Mouse (Mus musculus) c-Kit-positive CD71-positive TER-119-negative erythroid progenitor cells, embryonic 14.5 days (primary cell): ENCODE data around the gene Zbtb34.

Experiments
- DNase-seq: peaks from one replicate; pipeline ENCODE4 v3.0.0-alpha.2; 2013; ENCODE audit warnings: low read depth

Gene Zbtb34

GRCm38 (mm10) chr2:33401217-33401616, 29.9 kb downstream of the Zbtb34 start:
- peak; percentile 15 for DNase-seq

GRCm38 (mm10) chr2:33400541-33400940, 30.6 kb downstream of the Zbtb34 start:
- DNase-seq, result no peak

DNA sequence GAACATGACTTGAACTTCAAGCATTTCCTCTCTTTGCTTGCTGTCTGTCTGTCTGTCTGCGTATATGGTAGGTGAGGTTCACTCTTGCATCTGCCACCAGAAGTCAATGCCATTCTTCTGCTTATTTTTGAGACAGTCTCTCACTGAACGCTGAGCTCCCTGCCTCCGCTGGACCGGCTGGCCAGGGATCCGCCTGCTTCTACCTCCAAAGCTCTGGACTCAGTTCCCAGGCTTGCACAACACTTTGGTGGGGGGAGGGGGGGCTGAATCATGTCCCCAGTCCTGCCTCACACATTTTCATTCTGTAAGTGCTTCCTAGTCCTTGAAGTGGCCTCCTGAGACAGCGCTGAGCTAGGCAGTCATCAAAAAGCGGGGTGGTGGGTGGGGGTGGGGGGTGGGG, 32.0 kb downstream of the Zbtb34 start:
- DNase-seq, result no peak

DNA sequence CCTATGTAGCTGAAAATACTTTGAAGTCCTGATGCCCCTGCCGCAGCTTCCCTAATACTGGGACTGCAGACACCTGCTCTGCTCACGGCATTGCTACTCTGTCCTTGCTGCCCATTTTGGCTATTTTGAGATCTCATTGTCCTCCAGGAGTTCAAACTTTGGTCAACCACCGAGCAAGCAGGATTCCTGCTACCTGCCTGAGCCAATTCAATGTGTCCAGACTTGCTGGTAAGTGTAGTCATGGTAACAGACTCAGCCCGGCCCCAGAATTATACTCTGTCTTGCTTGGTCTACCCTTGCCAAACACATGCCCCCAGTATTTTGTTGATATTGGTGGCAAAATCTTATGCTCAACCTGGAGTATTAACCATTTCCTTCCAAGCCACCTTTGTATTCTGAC, 34.1 kb downstream of the Zbtb34 start:
- no peak for DNase-seq

GRCm38 (mm10) chr2:33395053-33395452, 36.1 kb downstream of the Zbtb34 start:
- DNase-seq, result no peak

DNA sequence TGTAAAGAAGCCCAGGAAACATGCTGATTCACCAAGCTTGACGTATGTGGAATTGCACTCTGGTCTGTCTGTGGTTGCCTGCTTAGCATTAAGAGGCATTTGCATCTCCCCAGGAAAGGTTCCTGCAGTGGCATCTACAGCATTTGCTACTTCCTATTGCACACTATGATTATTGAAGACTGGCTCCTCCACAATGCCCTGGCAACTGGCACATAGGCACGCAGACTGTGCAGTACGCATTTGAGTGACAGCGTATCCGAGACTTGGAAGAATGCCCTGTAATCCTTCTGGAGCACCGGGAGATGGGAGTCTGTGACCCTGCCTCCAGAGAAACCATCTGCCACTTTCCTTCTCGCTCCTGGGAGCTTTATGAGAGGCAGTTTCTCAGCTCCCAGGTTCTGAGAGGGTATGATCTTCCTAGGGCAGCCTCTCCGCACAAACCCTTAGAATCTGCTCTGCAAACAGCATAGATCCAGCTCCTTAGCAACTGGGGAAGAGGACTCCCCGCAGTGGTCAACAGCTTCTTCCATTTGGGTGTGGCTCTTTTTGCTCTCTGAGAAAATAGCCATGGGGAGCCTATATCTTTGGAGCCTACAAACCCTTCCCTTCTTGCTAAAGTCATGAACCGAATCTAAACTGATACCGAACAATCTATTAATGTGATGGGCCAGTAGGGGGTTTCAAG, 37.0 kb downstream of the Zbtb34 start:
- no peak for DNase-seq

- no peak for DNase-seq
Observed at GRCm38 (mm10) chr2:33393021-33393420, 38.1 kb downstream of the Zbtb34 start.

DNA sequence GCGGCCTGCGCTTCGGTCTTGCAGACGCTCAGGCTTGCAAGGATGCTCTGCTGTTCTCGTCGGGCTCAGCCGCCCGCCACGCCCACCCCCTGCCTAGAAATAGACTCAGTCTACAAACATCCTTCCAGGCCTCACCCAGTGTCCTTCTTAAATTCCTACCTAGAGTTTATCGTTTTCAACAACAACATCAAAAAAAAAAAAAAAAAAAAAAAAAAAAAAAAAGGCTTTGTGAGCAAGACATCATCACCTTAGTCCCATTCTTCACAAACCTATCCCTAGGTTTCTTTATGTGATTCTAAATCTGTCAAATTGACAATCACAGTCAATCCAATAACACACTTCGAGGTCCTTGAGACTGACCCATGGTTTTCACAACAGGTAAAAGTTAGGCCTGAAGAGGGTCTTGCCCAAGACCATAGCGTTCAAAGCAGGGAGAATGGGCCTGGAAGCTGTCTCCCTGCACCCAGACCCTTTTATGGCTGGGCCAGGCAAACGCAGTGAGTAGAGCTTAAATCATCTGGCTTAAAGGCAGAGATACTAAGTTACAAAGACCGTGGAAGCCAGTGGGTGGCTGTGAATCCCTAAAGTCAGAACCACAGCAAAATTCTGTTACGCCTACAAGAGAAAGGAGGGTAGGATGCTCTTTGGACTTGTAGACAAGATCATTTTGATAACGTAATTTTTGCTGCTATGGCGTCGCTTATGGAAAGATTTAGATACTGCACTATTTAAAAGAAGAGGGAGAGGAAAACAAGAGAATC, 59.3 kb downstream of the Zbtb34 start:
- DNase-seq, result no peak

GRCm38 (mm10) chr2:33370777-33371647, 60.1 kb downstream of the Zbtb34 start, which contains the start of gene Ralgps1:
TSS of gene Ralgps1 (minus strand) at chr2:33371486.
- peak; percentile 87 for DNase-seq

DNA sequence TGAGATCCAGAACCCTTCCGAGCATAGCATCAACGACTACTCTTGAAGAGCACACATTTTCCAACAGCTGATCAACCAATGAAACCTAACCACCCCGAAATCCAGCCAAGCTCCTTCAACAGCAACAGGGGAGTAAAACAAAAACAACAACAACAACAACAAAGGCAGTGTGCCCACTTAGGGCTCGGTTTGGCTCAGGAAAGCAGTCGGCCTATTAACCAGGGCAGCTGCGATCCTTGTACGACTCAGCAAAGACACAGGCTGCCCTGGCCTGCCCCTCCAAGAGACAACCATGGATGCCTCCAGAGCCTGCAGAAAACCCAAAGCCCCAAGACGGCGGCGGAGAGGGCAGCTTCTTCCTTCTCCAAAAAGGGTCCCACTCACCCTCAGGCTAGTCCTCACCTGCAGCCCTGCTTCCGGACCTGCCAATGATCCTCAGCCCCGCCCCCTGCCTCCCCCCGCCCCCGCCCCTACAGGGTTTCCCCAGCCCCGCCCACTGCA, 60.8 kb downstream of the Zbtb34 start:
- no peak for DNase-seq

GRCm38 (mm10) chr2:33369453-33369852, 61.7 kb downstream of the Zbtb34 start:
- no peak for DNase-seq

- no peak for DNase-seq
Observed at GRCm38 (mm10) chr2:33368486-33368885, 62.6 kb downstream of the Zbtb34 start.

DNA sequence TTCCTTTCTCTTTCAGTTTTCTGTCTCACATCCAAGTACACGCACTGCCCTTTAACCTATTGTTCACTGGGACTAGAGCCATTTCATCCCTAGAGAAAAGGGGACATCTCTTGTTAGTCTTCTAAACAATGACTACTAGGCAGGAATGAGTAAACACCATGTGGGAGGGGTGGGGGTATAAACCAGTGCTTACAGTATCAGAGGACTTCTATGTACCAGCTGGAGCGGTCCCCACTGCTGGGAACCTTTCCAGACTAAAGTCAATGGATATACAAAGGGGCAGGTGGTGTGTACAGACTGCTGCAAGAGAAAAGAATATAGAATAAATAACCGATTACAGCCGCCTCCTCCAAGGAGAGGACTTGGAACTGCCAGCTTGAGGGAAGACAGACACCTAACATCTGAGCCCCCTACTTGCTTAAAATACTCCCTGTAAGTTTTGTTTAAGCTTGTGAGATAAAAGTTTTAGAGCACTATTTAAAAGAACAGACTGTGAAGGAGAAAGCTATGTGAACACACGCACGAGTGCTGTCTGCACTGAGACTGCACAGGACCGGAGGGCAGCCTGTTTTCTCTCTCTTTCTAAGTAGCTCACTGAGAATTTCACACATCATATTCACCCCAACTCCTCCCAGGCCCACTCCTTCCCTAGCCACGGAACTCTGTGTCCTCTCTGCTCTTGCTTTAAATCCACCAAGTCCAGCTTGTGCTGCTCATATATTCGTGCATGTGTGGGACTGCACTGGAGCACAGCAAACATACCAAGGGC, 65.2 kb downstream of the Zbtb34 start:
- no peak for DNase-seq

DNA sequence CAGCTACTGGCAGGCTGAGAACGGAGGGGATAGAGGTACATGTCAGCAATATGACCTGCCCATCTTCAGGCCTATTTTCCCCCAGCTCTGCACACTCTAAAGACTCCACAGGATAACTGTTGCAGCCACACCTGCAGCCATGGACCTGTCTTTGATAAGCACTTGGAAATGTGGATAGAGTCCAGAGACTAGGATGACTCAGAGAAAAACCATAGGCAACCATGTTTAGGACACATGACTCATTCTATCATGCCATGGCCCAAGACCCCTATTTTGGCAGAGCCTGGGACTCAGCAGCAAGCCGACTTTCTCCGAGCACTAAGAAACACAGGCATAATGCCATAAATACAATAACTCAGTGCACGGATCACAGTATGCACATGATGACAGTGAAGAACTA, 66.5 kb downstream of the Zbtb34 start:
- DNase-seq, result no peak

- DNase-seq, result no peak
Observed at GRCm38 (mm10) chr2:33363890-33364289, 67.2 kb downstream of the Zbtb34 start.

DNA sequence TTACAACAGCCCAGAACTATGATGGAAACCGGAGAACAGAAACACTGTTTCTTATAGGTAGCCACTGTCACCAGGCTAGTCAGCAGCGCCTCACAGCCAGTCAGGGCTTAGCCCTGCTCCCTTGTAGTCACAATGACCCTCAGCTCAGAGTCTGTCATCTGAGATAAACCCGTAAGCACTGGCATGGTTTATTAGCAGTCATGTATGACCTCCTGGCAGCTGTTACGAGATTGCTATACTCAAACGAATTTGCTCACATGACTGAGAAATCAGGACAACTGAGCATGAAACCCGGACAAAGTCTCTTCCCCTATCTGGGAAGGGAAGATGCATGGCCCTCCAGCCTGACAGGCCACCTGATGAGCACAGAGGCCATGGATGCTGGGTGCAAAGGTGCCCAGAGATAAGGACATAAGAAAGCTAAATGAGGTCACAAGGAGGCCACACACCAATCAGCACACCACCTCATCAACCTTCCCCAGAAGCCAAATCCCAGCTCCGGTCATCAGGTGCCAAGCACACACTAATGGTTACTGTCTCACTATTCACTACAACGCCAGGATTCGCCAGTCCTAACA, 69.9 kb downstream of the Zbtb34 start:
- DNase-seq, result no peak

GRCm38 (mm10) chr2:33360564-33360963, 70.6 kb downstream of the Zbtb34 start:
- DNase-seq, result no peak

GRCm38 (mm10) chr2:33359184-33359583, 71.9 kb downstream of the Zbtb34 start:
- DNase-seq, result no peak

DNA sequence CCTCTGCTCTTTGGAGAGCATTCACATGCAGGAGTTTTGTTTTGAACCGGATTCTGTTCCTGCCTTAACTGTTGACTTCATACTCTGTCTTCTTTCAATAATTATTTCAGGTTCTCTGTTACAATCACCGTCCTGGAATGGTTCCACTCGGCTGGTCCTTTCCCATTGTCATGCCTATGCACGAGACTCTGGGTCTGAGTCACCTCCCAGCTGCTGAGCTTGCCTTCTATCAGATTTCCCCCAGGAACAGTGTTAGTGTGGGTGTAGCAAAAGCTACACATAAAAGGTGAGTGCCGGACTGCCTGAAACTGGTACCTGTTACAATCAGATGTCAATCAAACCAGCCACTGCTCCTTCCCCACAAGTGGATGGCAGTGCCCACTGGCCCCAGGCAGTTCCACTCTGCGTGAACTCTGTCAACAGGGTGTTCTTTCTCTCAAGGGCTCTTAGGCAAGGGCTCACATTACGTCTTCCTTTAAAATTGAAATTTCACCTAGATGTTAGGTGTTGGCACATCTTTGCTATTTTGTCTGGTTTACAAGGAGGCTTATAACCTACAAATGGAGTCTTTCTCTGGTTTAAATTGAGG, 73.8 kb downstream of the Zbtb34 start:
- no peak for DNase-seq
